Mouse (Mus musculus) erythroblast, embryonic 14.5 days (primary cell): ENCODE measurements around the gene C130074G19Rik. TPM values are rescaled to one million over a fixed set of nuclear protein-coding genes. Genes with fewer than 3 reads are reported as not detected.

Source experiments
- H3K27me3 ChIP-seq: 2 replicates; pipeline ENCODE4 v1.6.1; 2012; ENCODE audit warnings: inconsistent platforms; ENCODE audit not compliant: control insufficient read depth
- H3K36me3 ChIP-seq: 2 replicates; pipeline ENCODE4 v1.6.1; 2012; ENCODE audit warnings: mild to moderate bottlenecking, inconsistent platforms; ENCODE audit not compliant: control insufficient read depth
- H3K4me1 ChIP-seq: 2 replicates; pipeline ENCODE4 v1.6.1; 2012; ENCODE audit warnings: inconsistent platforms; ENCODE audit not compliant: control insufficient read depth
- H3K4me3 ChIP-seq: replicated peaks from 2 replicates; pipeline ENCODE3; 2012; ENCODE audit warnings: moderate library complexity, mild to moderate bottlenecking, inconsistent platforms
- H3K9me3 ChIP-seq: 2 replicates; pipeline ENCODE4 v1.6.1; 2012; ENCODE audit warnings: low read length, inconsistent platforms, mixed read lengths; ENCODE audit not compliant: control insufficient read depth
- GATA1 ChIP-seq: IDR thresholded peaks from 2 replicates; pipeline ENCODE4 v1.6.1; 2012; ENCODE audit warnings: low read length, inconsistent platforms, mixed read lengths
- TAL1 ChIP-seq: IDR thresholded peaks from 3 replicates; pipeline ENCODE4 v1.6.1; 2012; ENCODE audit warnings: low read length, inconsistent platforms, mixed read lengths
- polyA plus RNA-seq: library from polyadenylated mRNA; stranded (reverse); fragments of >175 nt; gene quantifications from 2 replicates; pipeline ENCODE4 v1.2.3, GENCODE M21; 2012

C130074G19Rik gene
- polyA plus RNA-seq, 1 experiment: 0.05 TPM

GRCm38 (mm10) chr1:184851741-184852618 lies 31.0 kb downstream of the C130074G19Rik start:
- TF ChIP-seq TAL1 (no peak), GATA1 (no peak)
- Histone ChIP-seq H3K4me1 (peaks cover 34% of the 10 kb centered on the region), H3K4me3 (peak overlapping the region; percentile 25), H3K9me3 (no peaks in the 10 kb centered on the region), H3K36me3 (no peaks in the 10 kb centered on the region), H3K27me3 (no peaks in the 10 kb centered on the region)

DNA sequence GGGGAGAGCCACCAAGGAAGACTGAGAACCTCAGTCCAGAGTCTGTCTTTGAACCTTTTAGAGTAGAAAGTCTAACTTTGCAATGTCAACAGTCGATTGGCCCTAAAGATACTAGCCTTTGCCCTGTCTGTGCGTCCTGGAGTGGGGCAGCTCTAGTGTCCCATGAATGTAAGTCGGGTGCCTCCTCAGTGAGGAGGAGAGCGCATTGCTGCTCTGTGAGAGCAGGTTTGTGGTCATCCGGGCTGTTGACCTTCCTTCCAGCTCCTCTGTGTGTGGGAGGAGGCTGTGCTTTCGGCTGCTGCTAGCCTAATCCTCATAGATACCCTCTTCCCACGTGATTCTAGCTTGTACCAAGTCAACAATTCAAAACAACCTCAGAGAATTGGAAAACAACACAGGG lies 31.9 kb downstream of the C130074G19Rik start:
- no peak overlapping the region for H3K4me3 ChIP-seq
- no peaks in the 10 kb centered on the region for H3K27me3 ChIP-seq
- H3K9me3 ChIP-seq: no peaks in the 10 kb centered on the region
- no peak for TF ChIP-seq TAL1
- TF ChIP-seq GATA1: no peak
- no peaks in the 10 kb centered on the region for H3K36me3 ChIP-seq
- H3K4me1 ChIP-seq: peaks cover 42% of the 10 kb centered on the region

DNA sequence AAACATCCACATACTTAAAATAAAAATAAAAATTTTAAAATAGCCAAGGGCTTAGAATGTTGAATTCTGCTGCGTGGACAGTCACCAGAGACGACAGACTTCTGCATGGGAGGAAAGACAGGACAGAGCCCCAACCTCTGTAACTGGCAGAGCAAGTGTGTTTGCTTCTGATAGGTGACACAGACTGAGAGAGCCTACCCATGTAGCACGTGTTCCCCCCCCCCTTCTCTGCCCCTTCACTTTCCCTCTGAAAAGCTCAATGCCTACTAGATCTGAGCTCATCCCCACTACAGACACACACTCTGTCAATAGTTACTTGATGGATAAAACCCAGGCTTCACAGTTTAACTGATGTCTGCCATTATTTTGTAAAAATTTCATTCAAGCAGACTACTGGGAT lies 36.0 kb downstream of the C130074G19Rik start:
- no peaks in the 10 kb centered on the region; the same call in 1 of the 2 replicates for H3K36me3 ChIP-seq
- H3K27me3 ChIP-seq: no peaks in the 10 kb centered on the region
- H3K9me3 ChIP-seq: no peaks in the 10 kb centered on the region
- TF ChIP-seq GATA1 (no peak), TAL1 (no peak)
- H3K4me3 ChIP-seq: peak overlapping the region; percentile 73
- H3K4me1 ChIP-seq: peaks cover 65% of the 10 kb centered on the region

DNA sequence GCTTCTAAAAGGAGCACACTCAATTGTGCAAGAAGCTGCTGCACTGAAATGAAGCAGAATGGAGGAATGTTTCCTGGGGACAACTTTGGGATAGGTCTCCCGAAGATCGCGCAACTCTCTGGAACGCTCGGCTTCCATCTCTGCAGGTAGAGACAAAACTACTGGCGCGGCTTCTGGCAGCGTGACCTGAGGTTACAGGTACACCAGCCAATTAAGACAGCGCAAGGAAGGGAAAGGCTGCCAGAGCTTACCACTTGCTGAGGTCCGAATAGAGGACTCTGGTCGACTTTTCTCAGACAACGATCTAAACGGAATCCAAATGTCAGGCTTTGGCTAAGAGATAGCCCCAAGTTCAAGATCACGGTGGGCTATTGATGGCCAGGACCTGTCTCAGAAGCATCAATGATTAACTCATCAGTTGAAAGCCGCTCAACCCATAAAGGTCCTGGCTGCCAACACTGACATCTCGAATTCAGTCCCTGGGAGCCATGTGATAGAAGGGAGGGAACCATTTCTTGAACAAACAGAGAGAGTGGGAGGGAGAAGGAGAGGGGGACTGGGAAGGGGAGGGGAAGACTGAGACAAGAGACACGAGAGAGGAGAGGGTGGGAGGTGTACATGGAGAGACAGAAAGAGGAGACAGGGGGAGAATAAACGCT lies 36.8 kb downstream of the C130074G19Rik start, which contains the start of gene Marc2:
Gene Marc2, minus strand, starts transcription at position 360 of the 659 bp plus-strand sequence.
- Histone ChIP-seq H3K4me3 (peak within 1 kb of the TSS; percentile 73), H3K27me3 (no peaks in the 10 kb centered on the region), H3K9me3 (no peaks in the 10 kb centered on the region), H3K4me1 (peaks cover 65% of the 10 kb centered on the region), H3K36me3 (peaks cover 3% of the 10 kb centered on the region)
- TF ChIP-seq GATA1: no peak

DNA sequence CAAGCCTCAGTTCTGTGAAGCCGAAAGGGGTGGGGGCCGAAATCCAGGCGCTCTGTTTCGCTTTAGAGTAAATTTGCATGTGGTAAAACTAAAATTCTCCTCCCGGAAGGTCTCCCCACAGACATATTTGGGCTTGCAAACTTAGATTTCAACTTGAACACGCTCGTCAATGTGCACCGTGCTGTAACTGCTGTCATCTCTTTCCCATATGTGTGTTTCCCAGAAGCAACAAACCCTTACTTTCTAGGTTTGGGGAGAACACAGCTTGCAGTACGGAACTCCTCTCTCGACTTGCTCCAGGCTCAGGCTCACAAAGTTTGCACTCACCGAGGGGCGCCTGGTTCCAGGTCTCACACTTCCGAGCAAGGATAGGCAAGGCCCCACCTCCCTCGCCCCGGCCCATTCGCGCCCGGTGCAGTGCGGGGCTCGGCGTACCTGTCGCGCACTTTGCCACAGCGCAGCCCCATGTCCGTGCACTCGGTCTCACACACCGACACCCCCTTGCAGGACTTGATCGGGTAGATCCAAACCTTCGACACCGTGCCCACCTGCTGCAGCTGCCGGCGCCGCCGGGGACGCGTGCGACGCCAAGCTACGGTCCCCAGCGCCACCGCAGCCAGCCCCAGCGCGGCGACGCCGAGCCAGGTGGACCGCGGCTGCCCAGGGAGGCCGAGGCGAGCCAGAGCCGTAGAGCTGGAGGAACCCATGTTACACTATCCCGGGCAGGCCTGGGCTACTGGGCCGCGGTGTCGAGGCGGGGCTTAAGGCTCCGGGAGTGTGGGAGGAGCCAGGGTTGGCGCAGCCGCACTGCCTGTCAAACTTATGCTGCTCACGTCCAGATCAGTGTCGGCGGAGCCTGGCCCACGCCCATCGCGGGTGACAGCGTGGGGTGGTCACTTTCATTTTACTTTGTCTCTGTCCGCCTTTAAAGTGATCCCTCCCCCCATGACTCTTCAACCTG lies 37.6 kb downstream of the C130074G19Rik start:
- peaks cover 65% of the 10 kb centered on the region for H3K4me1 ChIP-seq

GRCm38 (mm10) chr1:184844326-184845066 lies 38.5 kb downstream of the C130074G19Rik start:
- H3K4me1 ChIP-seq: peaks cover 65% of the 10 kb centered on the region

More for the DNA sequence above, 37.6 kb downstream of the C130074G19Rik start:
- Histone ChIP-seq H3K36me3 (peaks cover 11% of the 10 kb centered on the region), H3K4me3 (peak overlapping the region; percentile 73), H3K9me3 (no peaks in the 10 kb centered on the region), H3K27me3 (no peaks in the 10 kb centered on the region)
- no peak for TF ChIP-seq GATA1
- TF ChIP-seq TAL1: no peak

GRCm38 (mm10) chr1:184837649-184838048 lies 45.4 kb downstream of the C130074G19Rik start:
- TF ChIP-seq TAL1 (no peak), GATA1 (no peak)
- Histone ChIP-seq H3K9me3 (no peaks in the 10 kb centered on the region), H3K27me3 (no peaks in the 10 kb centered on the region), H3K4me1 (peaks cover 23% of the 10 kb centered on the region), H3K36me3 (peaks cover 69% of the 10 kb centered on the region), H3K4me3 (no peak overlapping the region)

More at GRCm38 (mm10) chr1:184844326-184845066, 38.5 kb downstream of the C130074G19Rik start:
- Histone ChIP-seq H3K27me3 (no peaks in the 10 kb centered on the region), H3K4me3 (peak overlapping the region; percentile 73), H3K36me3 (peaks cover 19% of the 10 kb centered on the region), H3K9me3 (no peaks in the 10 kb centered on the region)
- TF ChIP-seq TAL1: no peak
- TF ChIP-seq GATA1: no peak

DNA sequence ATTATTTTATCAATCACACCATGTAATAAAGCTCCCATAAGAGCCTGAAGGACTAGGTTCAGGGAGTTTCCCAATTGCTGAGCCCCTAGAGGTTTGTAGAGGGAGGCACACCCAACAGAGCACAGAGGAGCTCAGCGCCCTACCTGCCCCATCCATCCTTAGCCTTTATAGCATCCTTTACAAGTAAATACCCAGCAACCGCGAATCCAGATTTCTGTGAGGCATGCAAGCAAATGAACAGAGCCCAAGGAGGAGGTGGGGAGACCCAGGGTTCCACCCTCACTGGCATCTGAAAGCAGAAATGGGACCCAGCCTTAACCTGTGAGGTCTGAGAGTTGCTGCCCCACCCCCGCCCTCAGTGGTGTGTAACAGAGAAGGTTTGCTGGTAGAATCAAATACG lies 46.7 kb downstream of the C130074G19Rik start:
- H3K4me1 ChIP-seq: peaks cover 11% of the 10 kb centered on the region
- no peaks in the 10 kb centered on the region for H3K9me3 ChIP-seq
- no peak overlapping the region for H3K4me3 ChIP-seq
- peaks cover 80% of the 10 kb centered on the region for H3K36me3 ChIP-seq
- TF ChIP-seq TAL1 (no peak), GATA1 (no peak)
- H3K27me3 ChIP-seq: no peaks in the 10 kb centered on the region
